Mouse (Mus musculus) left cerebral cortex, adult 18-20 months (tissue): ENCODE measurements around the gene Wdr77. TPM values are rescaled to one million over a fixed set of nuclear protein-coding genes. Genes with fewer than 3 reads are reported as not detected.
"Not testable (repeated sequence)": the region's sequence is repeated elsewhere in the genome, so short reads cannot be mapped to it uniquely, and the experiment has no call there.

Source experiments
- DNase-seq, 2 experiments: peaks; one replicate each; pipeline ENCODE4 v3.0.0; 2021 to 2022; ENCODE audit warnings: low spot score in 2 of 2, mixed read lengths in 1 of 2
- total RNA-seq, 2 experiments: library from RNA; stranded (reverse); gene quantifications; 2 replicates each; pipeline ENCODE4 v1.2.3; 2021

Gene Wdr77
- total RNA-seq, 2 experiments from 2014 or later: 43.4 to 53.4 TPM

GRCm38 (mm10) chr3:105936111-105936510 is 23.1 kb upstream of the Wdr77 start:
- no peak for DNase-seq

DNA sequence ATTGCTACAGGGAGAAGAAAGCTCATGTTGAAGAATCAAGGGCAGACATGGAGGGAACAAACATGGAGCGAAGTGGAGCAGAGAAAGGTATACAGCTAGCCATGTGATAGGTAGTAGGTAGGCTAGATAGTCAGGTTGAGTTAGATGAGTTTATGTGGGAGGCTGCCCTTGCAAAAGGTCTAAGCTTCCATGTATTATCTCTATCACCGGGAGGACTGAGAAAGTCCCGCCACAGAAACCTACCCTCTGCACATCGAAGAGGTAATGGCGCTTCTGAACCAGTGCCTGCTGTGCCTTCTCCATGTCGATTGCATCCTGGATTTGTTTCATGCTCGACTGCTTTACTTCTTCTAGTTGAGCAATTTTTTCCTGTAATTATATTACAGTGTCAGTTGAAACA is 7.8 kb upstream of the Wdr77 start:
- no peak for DNase-seq

DNA sequence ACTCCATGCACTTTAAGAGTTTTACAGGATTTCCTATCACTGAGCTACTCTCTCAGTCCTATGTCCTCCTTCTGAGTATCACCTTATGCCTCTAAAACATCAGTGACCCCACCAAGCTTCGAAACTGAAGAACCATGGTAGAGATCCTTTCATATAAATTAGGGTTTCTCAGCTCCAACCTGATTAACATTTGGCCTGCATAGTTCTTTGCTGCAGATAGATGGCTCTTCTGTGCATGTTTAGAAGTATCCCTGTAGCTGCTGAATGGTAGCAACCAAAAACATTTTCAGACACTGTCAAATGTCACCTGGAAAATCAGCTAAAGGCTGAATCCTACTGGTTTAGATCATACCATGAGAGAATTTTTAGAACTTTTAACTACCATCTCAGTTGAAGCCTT is 1.9 kb upstream of the Wdr77 start:
- no peak for DNase-seq

DNA sequence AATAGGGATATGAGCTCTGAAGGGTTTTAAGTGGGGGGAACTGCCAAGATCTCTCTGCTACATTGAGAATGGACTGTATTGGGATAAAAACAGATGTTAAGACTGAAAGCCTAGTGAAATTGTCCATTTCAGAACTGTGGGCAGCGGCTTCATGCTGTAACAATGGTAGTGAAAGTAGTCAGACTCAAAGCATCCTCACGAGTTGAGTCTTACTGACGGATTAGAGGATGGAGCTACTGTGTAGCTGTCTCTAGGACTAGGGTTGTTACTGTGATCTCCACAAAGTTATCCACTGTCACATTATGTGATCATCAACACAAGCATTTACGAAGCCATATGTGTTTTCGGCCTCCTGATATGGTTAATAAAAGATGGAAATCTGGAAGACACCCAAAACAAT is 965 bp upstream of the Wdr77 start:
- no peak for DNase-seq

DNA sequence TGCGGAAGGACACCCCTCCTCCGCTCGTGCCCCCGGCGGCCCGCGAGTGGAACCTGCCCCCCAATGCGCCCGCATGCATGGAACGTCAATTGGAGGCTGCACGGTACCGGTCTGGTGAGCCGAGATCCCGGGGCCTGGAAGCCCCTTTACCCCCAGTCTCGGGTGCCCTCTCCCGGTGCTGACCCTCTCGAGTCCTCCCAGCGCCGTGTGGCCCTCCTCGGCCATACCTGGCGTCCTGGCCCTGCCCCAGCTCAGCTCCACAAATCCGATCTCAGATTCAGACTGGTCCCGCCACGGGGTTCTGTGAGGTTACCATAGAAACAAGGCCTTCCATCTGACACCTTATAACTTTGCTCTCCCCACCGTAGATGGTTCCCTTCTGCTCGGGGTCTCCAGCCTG is 416 bp downstream of the Wdr77 start:
- no peak for DNase-seq

GRCm38 (mm10) chr3:105959999-105960398 is 830 bp downstream of the Wdr77 start, which contains the start of gene Atp5f1:
Gene Atp5f1, minus strand, starts transcription at chr3:105960099.
- no peak for DNase-seq

DNA sequence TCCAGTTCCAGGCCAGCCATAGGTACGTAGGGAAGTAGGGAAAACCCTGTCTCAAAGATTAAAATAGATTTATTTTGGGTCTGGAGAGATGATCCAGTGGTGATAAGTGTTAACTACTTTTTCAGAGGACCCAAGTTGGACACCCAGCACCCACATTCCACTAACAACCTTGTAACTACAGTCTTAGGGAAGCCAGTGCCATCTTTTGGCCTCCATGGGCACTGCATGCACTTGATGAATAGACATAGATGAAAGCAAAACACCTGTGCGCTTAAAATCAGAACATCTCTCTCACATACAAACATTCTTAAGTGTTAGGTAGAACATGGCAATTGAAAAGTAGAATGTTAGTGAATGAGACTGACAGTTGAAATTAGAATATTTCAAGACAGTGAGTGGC is 1.5 kb downstream of the Wdr77 start:
- no peak for DNase-seq

- DNase-seq: no peak
Observed at GRCm38 (mm10) chr3:105971831-105972446, 12.8 kb downstream of the Wdr77 start.

GRCm38 (mm10) chr3:105973411-105973810 is 14.2 kb downstream of the Wdr77 start, which contains the start of gene Ovgp1:
Gene Ovgp1, plus strand, starts transcription at chr3:105973711.
- no peak for DNase-seq

DNA sequence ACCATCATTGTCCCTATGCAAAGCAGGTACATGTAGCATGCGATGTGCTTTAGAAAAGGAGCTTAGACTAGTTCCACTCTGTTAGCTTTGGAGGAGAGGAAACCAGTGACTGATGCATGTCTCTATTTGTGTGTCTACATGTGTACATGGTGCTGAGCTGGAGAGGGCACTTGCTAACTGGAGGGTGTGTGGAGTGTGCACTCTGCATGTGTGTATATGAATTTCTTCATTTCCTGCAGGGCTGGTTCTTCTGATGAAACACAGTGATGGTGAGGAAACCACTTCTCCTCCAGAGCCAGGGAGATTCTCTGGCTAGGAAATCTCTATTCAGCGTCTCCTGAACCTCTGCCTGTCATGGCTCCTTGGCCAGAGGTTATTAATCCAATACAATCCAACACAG is 15.0 kb downstream of the Wdr77 start:
- no peak for DNase-seq

- not testable (repeated sequence) for DNase-seq
Observed at GRCm38 (mm10) chr3:105989611-105990010, 30.4 kb downstream of the Wdr77 start.

DNA sequence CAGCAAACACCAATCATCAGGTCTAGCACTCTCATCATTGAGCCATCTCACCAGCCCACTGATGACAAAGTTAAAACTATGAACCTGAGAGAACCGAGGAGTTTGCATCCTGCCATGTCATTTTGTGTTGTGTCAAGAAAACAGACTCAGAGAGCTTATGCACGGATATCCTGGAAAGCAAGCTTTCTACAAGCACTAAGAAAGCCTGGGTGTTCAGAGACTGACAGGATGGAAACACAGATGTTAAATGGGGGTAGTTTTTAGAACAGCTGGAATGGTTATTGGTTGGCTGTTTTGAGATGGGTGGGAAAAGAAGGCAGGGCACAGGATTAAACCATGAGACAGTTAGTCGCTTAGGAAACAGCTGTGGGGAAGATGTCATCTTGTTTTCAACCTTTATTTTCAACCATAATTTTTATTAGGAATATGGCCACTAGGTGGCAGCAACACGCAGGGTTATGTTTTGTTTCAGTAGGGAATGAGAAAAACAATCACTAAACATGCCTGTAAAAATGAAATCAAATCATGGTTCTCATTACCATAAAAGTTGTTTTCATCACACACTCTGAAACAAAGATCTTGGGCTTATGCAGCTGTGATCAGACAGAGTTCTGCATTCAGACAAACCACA is 32.6 kb downstream of the Wdr77 start:
- peak; percentile 25 to 61 for DNase-seq

DNA sequence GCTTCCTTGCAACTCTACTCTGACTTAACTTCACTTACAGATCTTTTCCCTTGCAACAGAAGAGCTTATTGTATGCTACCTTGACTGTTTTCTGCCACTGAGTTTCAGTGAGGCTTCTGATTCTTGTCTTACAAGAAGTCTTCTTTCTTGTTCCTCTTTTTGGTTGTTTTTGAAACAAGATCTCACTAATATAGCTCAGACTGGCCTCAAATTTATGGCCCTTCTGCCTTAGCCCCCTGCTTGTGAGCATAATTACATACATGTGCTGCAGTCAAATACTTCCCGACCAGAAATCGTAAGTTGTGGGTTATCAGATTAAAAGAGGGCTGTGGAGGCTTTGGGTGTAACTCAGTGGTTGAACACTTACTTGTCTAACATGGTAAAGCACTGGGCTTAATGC is 35.6 kb downstream of the Wdr77 start:
- DNase-seq: no peak

DNA sequence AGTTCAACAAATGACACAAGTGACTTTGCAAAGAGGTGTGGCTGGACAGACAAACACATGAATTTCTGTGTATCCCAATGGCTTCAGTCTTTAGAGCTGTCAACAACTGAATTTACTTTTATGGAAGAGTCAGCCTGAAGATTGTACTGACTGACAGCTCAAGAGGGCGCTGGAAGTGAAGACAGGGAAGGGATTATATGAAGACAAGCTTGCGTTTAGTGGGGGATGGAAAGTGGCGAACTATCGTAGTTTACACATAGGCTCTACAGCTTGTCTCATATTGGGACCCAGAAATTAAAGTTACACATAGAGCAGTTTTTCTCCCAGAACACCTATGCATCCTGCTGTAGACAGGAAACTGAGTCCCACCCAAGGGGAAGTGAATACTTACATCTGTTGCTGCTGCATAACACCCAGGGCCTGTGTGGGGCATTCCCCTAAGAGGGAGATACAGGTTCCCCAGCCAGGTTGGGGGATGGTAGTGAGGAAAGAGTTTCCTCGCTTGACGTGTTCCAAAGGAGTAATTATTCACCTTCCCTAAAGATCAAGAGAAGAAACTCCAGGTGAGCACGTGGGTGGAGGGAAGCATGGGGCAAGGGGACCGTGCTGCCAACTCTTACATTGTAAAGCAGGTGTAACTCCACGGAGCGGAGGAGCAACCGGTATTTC is 41.7 kb downstream of the Wdr77 start:
- DNase-seq: no peak

DNA sequence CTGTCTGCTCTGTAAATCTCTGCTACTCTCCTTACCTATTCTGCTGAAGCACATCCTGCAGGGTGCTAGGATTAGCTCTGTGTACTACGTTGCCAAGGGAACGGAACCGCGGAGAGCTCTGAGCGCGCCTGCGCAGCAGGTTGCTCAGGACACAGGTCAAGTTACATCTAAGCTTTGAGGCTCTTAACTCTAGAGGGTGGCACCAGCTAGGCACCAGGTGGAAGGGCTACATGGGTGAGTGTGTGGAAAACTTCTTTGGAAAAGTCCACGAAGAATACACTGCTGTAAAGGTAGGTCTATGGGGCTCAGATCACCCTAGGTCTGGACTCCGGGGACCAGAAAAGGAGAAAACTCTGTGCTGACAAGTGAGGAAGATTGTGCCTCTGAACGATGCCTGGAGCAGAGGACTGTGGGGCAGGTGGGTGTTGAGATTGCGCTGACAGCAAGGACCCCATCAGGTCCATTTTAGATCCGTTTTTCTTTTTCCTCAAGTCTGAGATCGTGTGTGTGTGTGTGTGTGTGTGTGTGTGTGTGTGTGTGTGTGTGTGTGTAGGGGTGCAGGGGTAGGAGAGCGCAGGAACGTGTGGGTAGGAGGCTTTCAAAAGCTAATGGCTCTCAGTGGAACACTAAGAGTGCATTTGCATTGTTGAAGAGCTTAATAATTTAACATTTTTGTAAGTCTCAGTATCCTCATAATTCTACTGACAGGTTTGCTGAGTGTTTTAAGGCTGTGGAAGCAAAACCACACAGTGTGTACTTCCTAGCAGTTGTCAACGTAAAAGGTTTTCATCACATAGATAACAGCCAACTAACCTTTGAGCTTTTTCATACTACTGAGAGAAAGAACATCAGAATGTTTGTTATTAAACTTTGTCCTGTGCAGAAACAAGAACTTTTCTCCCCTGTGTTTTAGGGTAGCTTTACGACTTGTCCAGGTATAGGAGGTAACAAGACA is 42.5 kb downstream of the Wdr77 start:
- peak; percentile 3 to 41 for DNase-seq

- not testable (repeated sequence) for DNase-seq
Observed at GRCm38 (mm10) chr3:106003360-106003759, 44.2 kb downstream of the Wdr77 start.

- no peak for DNase-seq
Observed at GRCm38 (mm10) chr3:106014546-106014945, 55.4 kb downstream of the Wdr77 start, which contains the start of gene Pifo. Gene Pifo, minus strand, starts transcription at chr3:106014646.
